Comparison of ENCODE assay signal across 7 mouse cellular contexts in genomic region chr8:84707267-84707883, GRCm38 (mm10). TPM values are rescaled to one million over a fixed set of nuclear protein-coding genes. Genes with fewer than 3 reads are reported as not detected.
DNase-seq lines count a peak whose midpoint lies in the region; ATAC-seq lines count a peak whose summit lies in the region.

No protein-coding gene starts in this region.

- peak overlapping the region; percentile 72 for H3K9ac ChIP-seq in forebrain, embryonic 16.5 days (replicated peaks; ENCODE audit: low read depth, low read length)
- peak overlapping the region; percentile 40; the same call in 1 of the 2 replicates for H3K9ac ChIP-seq in intestine, embryonic 16.5 days (ENCODE audit: low read depth, low read length)

- 17% methylated on average over 22 of the region's 22 CpGs for WGBS in forebrain, embryonic 16.5 days
- WGBS in intestine, embryonic 16.5 days: 18% methylated on average over 22 of the region's 22 CpGs
- WGBS in macrophage (ENCODE audit: missing documents): 4% methylated on average over 22 of the region's 22 CpGs

- no peaks in the 10 kb centered on the region for H3K36me3 ChIP-seq in forebrain, embryonic 16.5 days (ENCODE audit: control insufficient read depth, insufficient read depth)
- 0 out of 2 replicates have a peak, but pooled peaks cover 3% of the 10 kb centered on the region for H3K36me3 ChIP-seq in intestine, embryonic 16.5 days (ENCODE audit: control insufficient read depth, insufficient read depth, low read length)
- H3K36me3 ChIP-seq in macrophage (ENCODE audit: inconsistent target): no peaks in the 10 kb centered on the region
- H3K36me3 ChIP-seq in splenic B cell, adult 2 months (ENCODE audit: control insufficient read depth, insufficient read depth, low read length, poor library complexity, severe bottlenecking): no peaks in the 10 kb centered on the region

- DNase-seq in A20 (ENCODE audit: low read depth, low spot score): peak; percentile 96
- DNase-seq in CD4-positive helper T cell, adult 2 months (ENCODE audit: low read depth, low spot score): peak; percentile 19
- DNase-seq in splenic B cell, adult 2 months (ENCODE audit: low read depth, low spot score): peak; percentile 76
- DNase-seq in right cerebral cortex, adult 2 months (ENCODE audit: low spot score in 2 of 2): no peak

- peak overlapping the region; percentile 32 for H3K4me3 ChIP-seq in forebrain, embryonic 16.5 days (replicated peaks; ENCODE audit: low read length)
- H3K4me3 ChIP-seq in intestine, embryonic 16.5 days (ENCODE audit: low read length): peak overlapping the region; percentile 37
- H3K4me3 ChIP-seq in macrophage (ENCODE audit: inconsistent target): peak overlapping the region; percentile 25

- no peak for ATAC-seq in forebrain, embryonic 16.5 days
- peak; percentile 57 for ATAC-seq in intestine, embryonic 16.5 days

- peaks cover 76% of the 10 kb centered on the region for H3K4me1 ChIP-seq in forebrain, embryonic 16.5 days (replicated peaks; ENCODE audit: control insufficient read depth, insufficient read depth, low read length)
- peaks cover 42% of the 10 kb centered on the region for H3K4me1 ChIP-seq in intestine, embryonic 16.5 days (ENCODE audit: control insufficient read depth, insufficient read depth, low read length)

- peak overlapping the region; percentile 51 for H3K4me2 ChIP-seq in forebrain, embryonic 16.5 days (ENCODE audit: low read length)
- H3K4me2 ChIP-seq in intestine, embryonic 16.5 days (ENCODE audit: low read depth, low read length): peak overlapping the region; percentile 50

- no peaks in the 10 kb centered on the region for H3K9me3 ChIP-seq in forebrain, embryonic 16.5 days (ENCODE audit: control insufficient read depth, low read length)
- H3K9me3 ChIP-seq in intestine, embryonic 16.5 days (ENCODE audit: control insufficient read depth, low read length): no peaks in the 10 kb centered on the region

- peak overlapping the region; percentile 87 for H3K27ac ChIP-seq in forebrain, embryonic 16.5 days (ENCODE audit: low read length)
- H3K27ac ChIP-seq in intestine, embryonic 16.5 days (ENCODE audit: low read length): peak overlapping the region; percentile 24; the same call in 1 of the 2 replicates
- H3K27ac ChIP-seq in macrophage: peak overlapping the region; percentile 70

- H3K79me2 ChIP-seq in macrophage (ENCODE audit: inconsistent target): peaks cover 20% of the 10 kb centered on the region

- peaks cover 20% of the 10 kb centered on the region for H3K27me3 ChIP-seq in forebrain, embryonic 16.5 days (replicated peaks; ENCODE audit: control insufficient read depth, insufficient read depth, low read length)
- peaks cover 56% of the 10 kb centered on the region for H3K27me3 ChIP-seq in intestine, embryonic 16.5 days (replicated peaks; ENCODE audit: control insufficient read depth, insufficient read depth, low read length)
- no peaks in the 10 kb centered on the region for H3K27me3 ChIP-seq in splenic B cell, adult 2 months (ENCODE audit: control insufficient read depth, insufficient read depth, low read length, poor library complexity, severe bottlenecking)

RNA-seq across cellular contexts. Expression of gene Lyl1, which starts 6.1 kb away (rescaled TPM):
- 2.6 and 2.9 TPM in 2 replicates for polyA plus RNA-seq in forebrain, embryonic 16.5 days (2015; fragmentation: Nextera tagmentation; extraction: Ambion mirVana)
- 4.9 and 5.0 TPM in 2 replicates for polyA plus RNA-seq in intestine, embryonic 16.5 days (2015; fragmentation: Nextera tagmentation; extraction: Ambion mirVana)
- total RNA-seq in macrophage (2018; cell fraction: chromatin; rRNA removed): 100 to 1,000 TPM in 11 of 26 experiments, 10 to 100 TPM in 13, 1 to 10 TPM in 2; 2.3 to 178 (median 69.7) TPM
- 10 to 100 TPM in 25 of 26 experiments, 1 to 10 TPM in 1; 6.6 to 88.0 (median 59.5) TPM for total RNA-seq in macrophage (2018; cell fraction: cytosol; rRNA removed)
- 100 to 1,000 TPM in 11 of 26 experiments, 10 to 100 TPM in 14, 1 to 10 TPM in 1; 8.1 to 193 (median 91.8) TPM for total RNA-seq in macrophage (2018; cell fraction: nucleus; rRNA removed)
- 38.2 to 65.7 TPM (median 48.7 TPM) in 3 replicates for polyA plus RNA-seq in macrophage (2018)

RNA-seq across cellular contexts. Expression of gene G430095P16Rik, which starts 15.4 kb away (rescaled TPM):
- 2.0 and 2.2 TPM in 2 replicates for polyA plus RNA-seq in forebrain, embryonic 16.5 days (2015; fragmentation: Nextera tagmentation; extraction: Ambion mirVana)
- polyA plus RNA-seq in intestine, embryonic 16.5 days (2015; fragmentation: Nextera tagmentation; extraction: Ambion mirVana): 2.0 and 2.6 TPM in 2 replicates
- total RNA-seq in macrophage (2018; cell fraction: chromatin; rRNA removed): not detected
- total RNA-seq in macrophage (2018; cell fraction: cytosol; rRNA removed): under 1 TPM in 5 of 26 experiments, not detected in 21; 0.18 to 0.66 (median 0.31) TPM
- not detected for total RNA-seq in macrophage (2018; cell fraction: nucleus; rRNA removed)
- not detected in 3 replicates for polyA plus RNA-seq in macrophage (2018)

RNA-seq across cellular contexts. Expression of gene Nacc1, which starts 19.7 kb away (rescaled TPM):
- polyA plus RNA-seq in forebrain, embryonic 16.5 days (2015; fragmentation: Nextera tagmentation; extraction: Ambion mirVana): 15.5 and 15.7 TPM in 2 replicates
- polyA plus RNA-seq in intestine, embryonic 16.5 days (2015; fragmentation: Nextera tagmentation; extraction: Ambion mirVana): 11.0 and 14.8 TPM in 2 replicates
- 10 to 100 TPM; 29.2 to 67.2 (median 42.0) TPM for total RNA-seq in macrophage (2018; cell fraction: chromatin; rRNA removed)
- total RNA-seq in macrophage (2018; cell fraction: cytosol; rRNA removed): 10 to 100 TPM; 49.3 to 73.4 (median 60.7) TPM
- total RNA-seq in macrophage (2018; cell fraction: nucleus; rRNA removed): 10 to 100 TPM; 42.8 to 95.1 (median 62.2) TPM
- 42.2 to 61.4 TPM (median 49.6 TPM) in 3 replicates for polyA plus RNA-seq in macrophage (2018)

RNA-seq across cellular contexts. Expression of gene Trmt1, which starts 21.3 kb away (rescaled TPM):
- polyA plus RNA-seq in forebrain, embryonic 16.5 days (2015; fragmentation: Nextera tagmentation; extraction: Ambion mirVana): 63.4 and 73.3 TPM in 2 replicates
- polyA plus RNA-seq in intestine, embryonic 16.5 days (2015; fragmentation: Nextera tagmentation; extraction: Ambion mirVana): 60.0 and 67.1 TPM in 2 replicates
- total RNA-seq in macrophage (2018; cell fraction: chromatin; rRNA removed): 100 to 1,000 TPM; 145 to 258 (median 188) TPM
- total RNA-seq in macrophage (2018; cell fraction: cytosol; rRNA removed): 10 to 100 TPM; 23.1 to 41.2 (median 31.8) TPM
- 100 to 1,000 TPM in 18 of 26 experiments, 10 to 100 TPM in 8; 58.4 to 242 (median 112) TPM for total RNA-seq in macrophage (2018; cell fraction: nucleus; rRNA removed)
- polyA plus RNA-seq in macrophage (2018): 24.6 to 51.1 TPM (median 43.5 TPM) in 3 replicates

RNA-seq across cellular contexts. Expression of gene Ier2, which starts 44.7 kb away (rescaled TPM):
- 22.5 and 25.5 TPM in 2 replicates for polyA plus RNA-seq in forebrain, embryonic 16.5 days (2015; fragmentation: Nextera tagmentation; extraction: Ambion mirVana)
- polyA plus RNA-seq in intestine, embryonic 16.5 days (2015; fragmentation: Nextera tagmentation; extraction: Ambion mirVana): 77.7 and 78.7 TPM in 2 replicates
- 100 to 1,000 TPM in 11 of 26 experiments, 10 to 100 TPM in 14, 1 to 10 TPM in 1; 8.1 to 794 (median 83.2) TPM for total RNA-seq in macrophage (2018; cell fraction: chromatin; rRNA removed)
- 1,000 to 10,000 TPM in 1 of 26 experiments, 100 to 1,000 TPM in 16, 10 to 100 TPM in 9; 12.7 to 1,041 (median 226) TPM for total RNA-seq in macrophage (2018; cell fraction: cytosol; rRNA removed)
- 1,000 to 10,000 TPM in 1 of 26 experiments, 100 to 1,000 TPM in 15, 10 to 100 TPM in 10; 18.1 to 1,358 (median 213) TPM for total RNA-seq in macrophage (2018; cell fraction: nucleus; rRNA removed)
- 13.1 to 24.0 TPM (median 23.6 TPM) in 3 replicates for polyA plus RNA-seq in macrophage (2018)

Comparison
In these comparisons a context has a peak if more than half of its experiments do, and no peak if none do; other contexts are left out.
1. DNase-seq: peak in A20 (single experiment), CD4-positive helper T cell, adult 2 months (single experiment) and splenic B cell, adult 2 months (single experiment); none in right cerebral cortex, adult 2 months (0 of 2).
2. H3K27ac ChIP-seq: peak in every context shown above with its lines; median percentile 87 in forebrain, embryonic 16.5 days; 70 in macrophage; 24 in intestine, embryonic 16.5 days.
3. Peak in every context shown above with its lines, with median percentiles within 50 percentile points of each other: H3K4me3 ChIP-seq.